Mouse (Mus musculus): ENCODE data around the gene Abcb9. TPM values are rescaled to one million over a fixed set of nuclear protein-coding genes. Genes with fewer than 3 reads are reported as not detected.

Gene Abcb9
- polyA plus RNA-seq, 2 experiments: 2.6 to 3.1 TPM

- no peaks in the 10 kb centered on the region for H3K36me3 ChIP-seq (replicated peaks; ENCODE audit: control insufficient read depth, insufficient read depth, low read depth)
- 68% methylated on average over 6 of the region's 6 CpGs for WGBS (ENCODE audit: insufficient replicate concordance)
- H3K4me3 ChIP-seq (ENCODE audit: insufficient read depth in 1 of 2, low read depth in 2 of 2, low read length in 2 of 2): no peak overlapping the region
- H3K4me2 ChIP-seq (ENCODE audit: low read depth): no peak overlapping the region
- H3K9ac ChIP-seq (replicated peaks): no peak overlapping the region
- ATAC-seq (ENCODE audit: insufficient read depth): no peak
- H3K27ac ChIP-seq: no peak overlapping the region
- no peak for DNase-seq (ENCODE audit: low read depth in 3 of 3, low spot score in 3 of 3)
- TF ChIP-seq EP300 (IDR thresholded peaks at IDR 0.05; ENCODE audit: low read depth) (no peak), CTCF (IDR thresholded peaks at IDR 0.05; ENCODE audit: low read depth) (no peak)
- H3K9me3 ChIP-seq (ENCODE audit: control insufficient read depth, low read length): no peaks in the 10 kb centered on the region
- no peaks in the 10 kb centered on the region for H3K27me3 ChIP-seq (ENCODE audit: control insufficient read depth, insufficient read depth, low read length)
- H3K4me1 ChIP-seq (replicated peaks; ENCODE audit: control insufficient read depth in 2 of 2, insufficient read depth in 2 of 2, low read length in 1 of 2): no peaks in the 10 kb centered on the region
These were observed 6.7 kb upstream of the Abcb9 start for GRCm38 (mm10) chr5:124102326-124102725.

GRCm38 (mm10) chr5:124100128-124101044, 4.8 kb upstream of the Abcb9 start:
- no peak overlapping the region for H3K27ac ChIP-seq
- peaks cover 3 to 4% of the 10 kb centered on the region in 2 experiments for H3K4me1 ChIP-seq (replicated peaks; ENCODE audit: control insufficient read depth in 2 of 2, insufficient read depth in 2 of 2, low read length in 1 of 2)
- no peak for DNase-seq (ENCODE audit: low read depth in 3 of 3, low spot score in 3 of 3)
- WGBS (ENCODE audit: insufficient replicate concordance): 81% methylated on average over 11 of the region's 11 CpGs
- no peaks in the 10 kb centered on the region for H3K36me3 ChIP-seq (replicated peaks; ENCODE audit: control insufficient read depth, insufficient read depth, low read depth)
- H3K4me3 ChIP-seq (ENCODE audit: insufficient read depth in 1 of 2, low read depth in 2 of 2, low read length in 2 of 2): no peak overlapping the region
- no peak overlapping the region for H3K9ac ChIP-seq (replicated peaks)
- no peak for TF ChIP-seq EP300 (IDR thresholded peaks at IDR 0.05; ENCODE audit: low read depth)
- no peak for TF ChIP-seq CTCF (IDR thresholded peaks at IDR 0.05; ENCODE audit: low read depth)
- H3K27me3 ChIP-seq (ENCODE audit: control insufficient read depth, insufficient read depth, low read length): no peaks in the 10 kb centered on the region
- no peaks in the 10 kb centered on the region for H3K9me3 ChIP-seq (ENCODE audit: control insufficient read depth, low read length)
- H3K4me2 ChIP-seq (ENCODE audit: low read depth): no peak overlapping the region
- no peak for ATAC-seq (ENCODE audit: insufficient read depth)

GRCm38 (mm10) chr5:124098923-124099322, 3.3 kb upstream of the Abcb9 start:
- H3K27ac ChIP-seq: no peak overlapping the region
- DNase-seq (ENCODE audit: low read depth in 3 of 3, low spot score in 3 of 3) (no peak), ATAC-seq (ENCODE audit: insufficient read depth) (no peak)
- no peak overlapping the region for H3K9ac ChIP-seq (replicated peaks)
- H3K36me3 ChIP-seq (replicated peaks; ENCODE audit: control insufficient read depth, insufficient read depth, low read depth): no peaks in the 10 kb centered on the region
- no peak overlapping the region for H3K4me3 ChIP-seq (ENCODE audit: insufficient read depth in 1 of 2, low read depth in 2 of 2, low read length in 2 of 2)
- H3K9me3 ChIP-seq (ENCODE audit: control insufficient read depth, low read length): no peaks in the 10 kb centered on the region
- H3K4me1 ChIP-seq (replicated peaks; ENCODE audit: control insufficient read depth in 2 of 2, insufficient read depth in 2 of 2, low read length in 1 of 2): peaks cover 8 to 12% of the 10 kb centered on the region in 2 experiments
- WGBS (ENCODE audit: insufficient replicate concordance): 71% methylated on average over 2 of the region's 2 CpGs
- no peak overlapping the region for H3K4me2 ChIP-seq (ENCODE audit: low read depth)
- H3K27me3 ChIP-seq (ENCODE audit: control insufficient read depth, insufficient read depth, low read length): no peaks in the 10 kb centered on the region
- no peak for TF ChIP-seq CTCF (IDR thresholded peaks at IDR 0.05; ENCODE audit: low read depth)
- TF ChIP-seq EP300 (IDR thresholded peaks at IDR 0.05; ENCODE audit: low read depth): no peak

GRCm38 (mm10) chr5:124095077-124095581, 469 bp downstream of the Abcb9 start:
- WGBS (ENCODE audit: insufficient replicate concordance): 8% methylated on average over 19 of the region's 19 CpGs
- Histone ChIP-seq H3K27me3 (ENCODE audit: control insufficient read depth, insufficient read depth, low read length) (no peaks in the 10 kb centered on the region), H3K36me3 (replicated peaks; ENCODE audit: control insufficient read depth, insufficient read depth, low read depth) (no peaks in the 10 kb centered on the region), H3K9ac (replicated peaks) (peak overlapping the region; percentile 80), H3K4me1 (replicated peaks; ENCODE audit: control insufficient read depth in 2 of 2, insufficient read depth in 2 of 2, low read length in 1 of 2) (peaks cover 28 to 30% of the 10 kb centered on the region in 2 experiments), H3K4me3 (ENCODE audit: insufficient read depth in 1 of 2, low read depth in 2 of 2, low read length in 2 of 2) (peak overlapping the region; percentile 44 to 73), H3K27ac (peak overlapping the region; percentile 81), H3K9me3 (ENCODE audit: control insufficient read depth, low read length) (no peaks in the 10 kb centered on the region), H3K4me2 (ENCODE audit: low read depth) (peak overlapping the region; percentile 86)
- ATAC-seq (ENCODE audit: insufficient read depth) (peak; percentile 78), DNase-seq (ENCODE audit: low read depth in 3 of 3, low spot score in 3 of 3) (peak in 1 of 3 experiments; percentile 62)
- no peak for TF ChIP-seq CTCF (IDR thresholded peaks at IDR 0.05; ENCODE audit: low read depth)
- TF ChIP-seq EP300 (IDR thresholded peaks at IDR 0.05; ENCODE audit: low read depth): no peak
